Mouse (Mus musculus) retina, postnatal 7 days (tissue): ENCODE data around the gene Vcp.
A peak's percentile ranks its signal among the peaks of the same experiment; 100 is the strongest.

Source experiments
- DNase-seq: peaks from one replicate; pipeline ENCODE4 v3.0.0-alpha.2; 2012; ENCODE audit warnings: low read depth, low spot score

Gene Vcp

GRCm38 (mm10) chr4:42945952-42946351 is 54.4 kb downstream of the Vcp start:
- peak; percentile 49 for DNase-seq

GRCm38 (mm10) chr4:42945445-42945844 is 54.9 kb downstream of the Vcp start:
- no peak for DNase-seq

DNA sequence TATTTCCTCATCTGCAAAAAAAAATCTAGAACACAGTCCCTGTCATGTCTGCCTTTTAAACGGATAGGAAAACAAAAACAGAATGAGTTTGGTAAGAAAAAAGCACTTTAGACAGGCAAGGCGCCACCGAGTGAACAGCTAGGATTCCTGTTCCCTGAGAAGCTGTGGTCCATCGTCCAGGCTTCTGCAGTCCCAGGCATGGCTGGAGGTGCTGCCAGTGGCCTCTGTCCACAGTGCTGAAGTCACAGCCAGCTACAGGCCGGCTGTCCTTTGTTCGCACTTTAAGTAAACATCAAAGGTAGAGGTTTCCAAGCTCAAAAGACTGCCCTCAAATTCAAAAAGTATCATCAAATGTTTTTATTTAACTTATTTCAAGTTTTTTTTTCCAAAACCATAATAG is 55.3 kb downstream of the Vcp start:
- no peak for DNase-seq

GRCm38 (mm10) chr4:42944185-42944584 is 56.1 kb downstream of the Vcp start:
- DNase-seq: no peak

DNA sequence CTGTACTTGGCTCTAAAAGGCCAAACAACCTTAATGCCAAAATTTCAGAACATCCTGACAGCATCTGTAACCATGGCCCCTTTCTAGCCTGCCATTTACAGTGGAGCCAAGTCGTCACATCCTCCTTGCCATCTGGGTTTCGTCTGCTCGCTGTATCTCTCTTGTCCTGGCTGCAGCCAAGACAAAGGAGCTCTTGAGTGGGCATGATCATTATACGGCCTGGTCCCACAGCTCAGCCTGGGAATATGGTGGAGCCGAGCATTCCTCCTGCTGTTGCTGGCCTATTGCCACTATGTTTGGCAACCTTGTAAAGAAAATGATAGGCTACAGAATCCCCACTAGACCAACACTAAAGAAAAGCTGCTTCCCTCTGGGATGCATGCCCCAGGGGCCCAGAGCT is 57.0 kb downstream of the Vcp start:
- no peak for DNase-seq

- DNase-seq: no peak
Observed at GRCm38 (mm10) chr4:42941396-42941795, 58.9 kb downstream of the Vcp start.

GRCm38 (mm10) chr4:42933630-42934029 is 66.7 kb downstream of the Vcp start:
- DNase-seq: no peak

- DNase-seq: no peak
Observed at GRCm38 (mm10) chr4:42932229-42932969, 67.9 kb downstream of the Vcp start.
